In genomic region chr5:131575086-131575514, GRCm38 (mm10) we compare ENCODE assay signal across 13 mouse cellular contexts.
DNase-seq lines count a peak whose midpoint lies in the region; ATAC-seq lines count a peak whose summit lies in the region.
"Had no signal": no experiment of that assay in that cellular context is flagged by ENCODE, and none has a peak within 500 bp of the region (broad histone marks: within the 10 kb centered on the region; RNA-seq: fewer than 3 reads in every experiment).

No protein-coding gene starts in this region.

- no peak overlapping the region; the same call in 1 of the 2 replicates for H3K4me2 ChIP-seq in neural tube, embryonic 11.5 days (ENCODE audit: low read depth)
- H3K4me2 ChIP-seq in forebrain, embryonic 13.5 days, result peak overlapping the region; percentile 32
- no peak overlapping the region for H3K4me2 ChIP-seq in hindbrain, embryonic 16.5 days (ENCODE audit: low read length)
- no peak overlapping the region for H3K4me2 ChIP-seq in neural tube, embryonic 14.5 days (ENCODE audit: low read depth, low read length)
- no peak overlapping the region for H3K4me2 ChIP-seq in intestine, embryonic 16.5 days (ENCODE audit: low read depth, low read length)
- H3K4me2 ChIP-seq: heart, embryonic 12.5 days had no signal

- peak; percentile 64 for DNase-seq in neural tube, embryonic 11.5 days (ENCODE audit: low spot score)
- no peak for DNase-seq in neural tube, embryonic 10.5 days (ENCODE audit: extremely low spot score, low spot score)
- no peak for DNase-seq in frontal cortex, postnatal 25 days (ENCODE audit: low spot score in 2 of 2)
- DNase-seq in heart, postnatal 4 days, result no peak
- DNase-seq: gastrocnemius, postnatal 14 days had no signal

- peak; percentile 78 for ATAC-seq in neural tube, embryonic 11.5 days (ENCODE audit: insufficient read depth, low FRiP score, low TSS enrichment)
- peak; percentile 84 for ATAC-seq in forebrain, embryonic 13.5 days
- ATAC-seq in hindbrain, embryonic 16.5 days, result peak; percentile 79
- peak; percentile 77 for ATAC-seq in neural tube, embryonic 14.5 days (ENCODE audit: low read depth)
- ATAC-seq in intestine, embryonic 16.5 days, result no peak
- ATAC-seq: inflammation-experienced regulatory T-cells, adult 6 months; lung, postnatal 0 days; Patski had no signal

- H3K4me1 ChIP-seq in neural tube, embryonic 11.5 days (ENCODE audit: control insufficient read depth, insufficient read depth, low read length), result peaks cover 17% of the 10 kb centered on the region
- H3K4me1 ChIP-seq in forebrain, embryonic 13.5 days, result peaks cover 35% of the 10 kb centered on the region
- H3K4me1 ChIP-seq in hindbrain, embryonic 16.5 days (ENCODE audit: control insufficient read depth, insufficient read depth, low read depth, low read length), result peaks cover 23% of the 10 kb centered on the region
- H3K4me1 ChIP-seq in neural tube, embryonic 14.5 days (ENCODE audit: control insufficient read depth, insufficient read depth, low read length), result peaks cover 38% of the 10 kb centered on the region; the same call in 1 of the 2 replicates
- peaks cover 15% of the 10 kb centered on the region for H3K4me1 ChIP-seq in intestine, embryonic 16.5 days (ENCODE audit: control insufficient read depth, insufficient read depth, low read length)
- H3K4me1 ChIP-seq: heart, embryonic 12.5 days had no signal

- no peaks in the 10 kb centered on the region for H3K36me3 ChIP-seq in neural tube, embryonic 11.5 days (ENCODE audit: control insufficient read depth, insufficient read depth, low read length)
- peaks cover 4% of the 10 kb centered on the region; the same call in 1 of the 2 replicates for H3K36me3 ChIP-seq in forebrain, embryonic 13.5 days (ENCODE audit: poor library complexity, severe bottlenecking)
- H3K36me3 ChIP-seq in hindbrain, embryonic 16.5 days (ENCODE audit: control insufficient read depth, insufficient read depth, low read length), result no peaks in the 10 kb centered on the region
- H3K36me3 ChIP-seq in neural tube, embryonic 14.5 days (ENCODE audit: control insufficient read depth, insufficient read depth, low read length), result no peaks in the 10 kb centered on the region
- no peaks in the 10 kb centered on the region for H3K36me3 ChIP-seq in intestine, embryonic 16.5 days (ENCODE audit: control insufficient read depth, insufficient read depth, low read length)
- H3K36me3 ChIP-seq: heart, embryonic 12.5 days had no signal

- peaks cover 3% of the 10 kb centered on the region for H3K27me3 ChIP-seq in neural tube, embryonic 11.5 days (ENCODE audit: control insufficient read depth, insufficient read depth, low read length)
- no peaks in the 10 kb centered on the region for H3K27me3 ChIP-seq in forebrain, embryonic 13.5 days
- no peaks in the 10 kb centered on the region for H3K27me3 ChIP-seq in hindbrain, embryonic 16.5 days (replicated peaks; ENCODE audit: control insufficient read depth, insufficient read depth, low read length)
- no peaks in the 10 kb centered on the region for H3K27me3 ChIP-seq in neural tube, embryonic 14.5 days (ENCODE audit: control insufficient read depth, insufficient read depth, low read length)
- H3K27me3 ChIP-seq in intestine, embryonic 16.5 days (replicated peaks; ENCODE audit: control insufficient read depth, insufficient read depth, low read length), result no peaks in the 10 kb centered on the region
- H3K27me3 ChIP-seq: Patski had no signal

- H3K9ac ChIP-seq in neural tube, embryonic 11.5 days (ENCODE audit: low read length), result no peak overlapping the region
- H3K9ac ChIP-seq in forebrain, embryonic 13.5 days, result peak overlapping the region; percentile 17; the same call in 1 of the 2 replicates
- no peak overlapping the region for H3K9ac ChIP-seq in hindbrain, embryonic 16.5 days (ENCODE audit: low read depth, low read length)
- no peak overlapping the region for H3K9ac ChIP-seq in neural tube, embryonic 14.5 days (replicated peaks; ENCODE audit: low read depth, low read length)
- no peak overlapping the region for H3K9ac ChIP-seq in intestine, embryonic 16.5 days (ENCODE audit: low read depth, low read length)
- H3K9ac ChIP-seq: heart, embryonic 12.5 days had no signal

- H3K4me3 ChIP-seq in neural tube, embryonic 11.5 days (ENCODE audit: low read depth, low read length), result no peak overlapping the region
- no peak overlapping the region for H3K4me3 ChIP-seq in forebrain, embryonic 13.5 days
- H3K4me3 ChIP-seq in hindbrain, embryonic 16.5 days (ENCODE audit: low read length), result no peak overlapping the region
- no peak overlapping the region for H3K4me3 ChIP-seq in neural tube, embryonic 14.5 days (ENCODE audit: low read depth, low read length)
- H3K4me3 ChIP-seq in intestine, embryonic 16.5 days (ENCODE audit: low read length), result no peak overlapping the region
- H3K4me3 ChIP-seq: heart, embryonic 12.5 days had no signal

- peak overlapping the region; percentile 46; the same call in 1 of the 2 replicates for H3K27ac ChIP-seq in neural tube, embryonic 11.5 days (ENCODE audit: low read depth, low read length)
- peak overlapping the region; percentile 62 for H3K27ac ChIP-seq in forebrain, embryonic 13.5 days
- peak overlapping the region; percentile 20 for H3K27ac ChIP-seq in hindbrain, embryonic 16.5 days (ENCODE audit: low read depth, low read length)
- no peak overlapping the region for H3K27ac ChIP-seq in neural tube, embryonic 14.5 days (ENCODE audit: low read depth, low read length)
- H3K27ac ChIP-seq in intestine, embryonic 16.5 days (ENCODE audit: low read length), result no peak overlapping the region

- no peaks in the 10 kb centered on the region for H3K9me3 ChIP-seq in neural tube, embryonic 11.5 days (ENCODE audit: control insufficient read depth, low read length)
- H3K9me3 ChIP-seq in forebrain, embryonic 13.5 days (replicated peaks), result no peaks in the 10 kb centered on the region
- no peaks in the 10 kb centered on the region for H3K9me3 ChIP-seq in hindbrain, embryonic 16.5 days (ENCODE audit: control insufficient read depth, low read length)
- H3K9me3 ChIP-seq in neural tube, embryonic 14.5 days (ENCODE audit: control insufficient read depth, low read length), result no peaks in the 10 kb centered on the region
- H3K9me3 ChIP-seq in intestine, embryonic 16.5 days (ENCODE audit: control insufficient read depth, low read length), result no peaks in the 10 kb centered on the region
- H3K9me3 ChIP-seq: heart, embryonic 12.5 days had no signal

- WGBS in neural tube, embryonic 11.5 days, result 31% methylated on average over 5 of the region's 5 CpGs
- WGBS in forebrain, embryonic 13.5 days, result 8% methylated on average over 5 of the region's 5 CpGs
- 27% methylated on average over 5 of the region's 5 CpGs for WGBS in hindbrain, embryonic 16.5 days
- WGBS in neural tube, embryonic 14.5 days, result 12% methylated on average over 5 of the region's 5 CpGs
- 66% methylated on average over 5 of the region's 5 CpGs for WGBS in intestine, embryonic 16.5 days

Comparison
In these comparisons a context has a peak if more than half of its experiments do, and no peak if none do; other contexts are left out.
1. H3K27ac ChIP-seq: peak in neural tube, embryonic 11.5 days (single experiment), forebrain, embryonic 13.5 days (single experiment) and hindbrain, embryonic 16.5 days (single experiment); none in neural tube, embryonic 14.5 days (single experiment) and intestine, embryonic 16.5 days (single experiment).